Mouse (Mus musculus) olfactory bulb, adult 2 months (tissue): ENCODE measurements around the gene Nxph4.

ENCODE experiments used
- CTCF ChIP-seq: fragments of 200-500 bp; IDR thresholded peaks from 2 replicates; pipeline ENCODE4 v1.5.1; 2012; ENCODE audit warnings: low read depth, mild to moderate bottlenecking, low read length, moderate library complexity; ENCODE audit not compliant: insufficient read depth
- POLR2A ChIP-seq: fragments of 200-500 bp; IDR thresholded peaks from 2 replicates; pipeline ENCODE4 v1.6.1; 2012; ENCODE audit warnings: mild to moderate bottlenecking, low read depth, low read length, moderate library complexity; ENCODE audit not compliant: insufficient read depth

GRCm38 (mm10) chr10:127480833-127481813 lies 53.2 kb downstream of the Nxph4 start:
- TF ChIP-seq CTCF: no peak
- TF ChIP-seq POLR2A: no peak
